Mouse (Mus musculus) lung, postnatal 36 days (tissue): ENCODE data around the gene Crb1.

Experiments used
- DNase-seq: peaks from one replicate; pipeline ENCODE4 v3.0.0; 2022; ENCODE audit warnings: mixed read lengths

Crb1 gene

GRCm38 (mm10) chr1:139210505-139210904 lies 166.4 kb downstream of the Crb1 start:
- DNase-seq = no peak

DNA sequence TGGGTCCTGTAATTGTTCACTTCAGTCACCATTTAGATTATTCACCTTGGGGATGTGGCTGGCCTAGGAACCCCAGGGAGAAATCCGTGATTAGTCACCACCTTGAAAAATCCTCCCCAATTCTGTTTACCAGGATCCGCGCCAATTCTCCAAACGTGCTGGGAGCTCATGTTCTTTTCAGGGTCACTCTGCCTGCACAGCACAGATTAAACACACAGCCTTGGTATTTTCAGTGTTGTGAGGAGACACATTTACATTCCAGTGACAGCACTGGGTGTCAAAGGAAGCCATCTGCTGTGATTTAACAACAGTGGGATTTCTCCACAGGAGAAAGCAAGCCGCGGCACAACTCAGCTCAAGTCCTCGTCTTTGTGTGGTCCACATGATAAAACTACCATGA lies 167.1 kb downstream of the Crb1 start:
- DNase-seq = peak; percentile 2

GRCm38 (mm10) chr1:139206259-139206658 lies 170.6 kb downstream of the Crb1 start:
- no peak for DNase-seq

- no peak for DNase-seq
Measured at GRCm38 (mm10) chr1:139203026-139203425, 173.9 kb downstream of the Crb1 start.

DNA sequence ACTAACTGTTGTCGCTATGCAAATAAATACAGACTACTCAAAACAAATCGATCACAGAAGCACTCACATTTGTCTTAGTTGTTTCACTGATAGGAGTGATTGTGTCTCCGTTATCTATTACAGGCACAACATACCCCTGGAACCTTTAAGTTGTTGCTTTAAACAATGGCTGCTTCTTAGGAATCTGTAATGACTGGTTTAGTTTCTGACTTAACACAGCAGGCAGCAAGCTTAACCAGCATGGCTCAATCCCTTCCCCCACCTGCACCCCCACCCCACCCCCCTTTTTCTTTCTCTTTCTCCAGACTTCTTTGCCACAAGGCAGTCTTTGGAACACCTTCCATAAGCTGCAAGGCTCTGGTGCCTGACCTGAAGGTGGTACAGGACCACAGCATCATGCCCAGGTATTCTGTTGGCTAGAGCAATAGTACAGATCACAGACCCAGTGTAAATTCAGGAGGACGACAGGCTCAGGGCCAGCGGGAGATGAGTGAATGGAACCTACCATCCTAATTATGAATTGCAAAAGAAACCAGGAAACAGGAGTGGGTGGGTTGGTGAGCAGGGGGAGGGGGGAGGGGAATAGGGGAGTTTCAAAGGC lies 182.4 kb downstream of the Crb1 start:
- DNase-seq = no peak

DNA sequence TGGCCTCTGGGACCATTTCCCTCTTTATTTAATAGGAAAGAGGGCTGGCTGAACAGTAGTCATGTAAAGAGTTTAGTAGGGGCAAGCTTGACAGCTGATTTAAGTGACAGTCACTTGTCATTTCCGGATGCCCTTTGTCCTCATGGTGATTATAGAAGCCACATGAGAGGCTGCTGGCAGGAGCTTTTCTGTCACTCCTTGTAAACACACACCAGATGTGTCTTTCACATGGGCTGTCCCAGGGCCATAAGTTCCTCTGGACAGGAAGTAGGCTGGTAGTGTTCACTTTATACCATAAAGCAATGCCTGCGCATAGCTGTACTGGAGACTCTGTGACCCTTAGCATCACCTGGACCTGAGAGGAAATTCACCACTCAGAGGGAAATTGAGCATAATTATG lies 182.9 kb downstream of the Crb1 start:
- peak; percentile 22 for DNase-seq

- no peak for DNase-seq
Measured at GRCm38 (mm10) chr1:139192635-139193034, 184.3 kb downstream of the Crb1 start.

DNA sequence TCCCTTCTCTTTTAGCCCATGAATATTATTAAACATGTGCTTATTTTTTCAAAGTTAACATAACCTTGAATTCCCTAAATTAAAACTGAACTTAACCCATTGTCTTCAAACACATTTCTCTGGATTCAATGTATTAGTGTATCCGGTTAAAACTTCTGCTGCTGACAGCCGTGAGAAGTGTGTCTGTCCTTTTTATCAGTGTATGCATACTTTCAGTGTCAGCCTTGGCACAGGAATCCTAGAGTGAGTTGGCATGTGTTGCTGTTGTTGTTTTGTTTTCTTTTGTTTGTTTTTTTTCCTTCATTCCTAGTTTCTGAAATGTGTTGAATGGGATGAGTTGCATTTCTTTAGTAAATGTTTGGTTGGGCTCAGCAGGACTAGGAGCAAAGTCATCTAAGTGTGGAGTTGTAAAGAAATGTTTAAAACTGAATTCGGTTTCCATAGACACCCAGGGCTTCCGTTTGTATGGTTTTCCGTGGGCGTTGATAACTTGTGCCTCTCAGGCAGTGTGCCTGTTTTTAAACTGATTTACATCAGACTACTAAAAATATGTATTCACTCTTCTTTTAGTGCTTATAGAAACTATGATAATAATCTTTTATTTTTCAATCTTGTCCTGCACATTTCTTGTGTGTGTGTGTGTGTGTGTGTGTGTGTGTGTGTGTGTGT lies 196.3 kb downstream of the Crb1 start:
- DNase-seq = no peak

- no peak for DNase-seq
Measured at GRCm38 (mm10) chr1:139179707-139180106, 197.2 kb downstream of the Crb1 start.

DNA sequence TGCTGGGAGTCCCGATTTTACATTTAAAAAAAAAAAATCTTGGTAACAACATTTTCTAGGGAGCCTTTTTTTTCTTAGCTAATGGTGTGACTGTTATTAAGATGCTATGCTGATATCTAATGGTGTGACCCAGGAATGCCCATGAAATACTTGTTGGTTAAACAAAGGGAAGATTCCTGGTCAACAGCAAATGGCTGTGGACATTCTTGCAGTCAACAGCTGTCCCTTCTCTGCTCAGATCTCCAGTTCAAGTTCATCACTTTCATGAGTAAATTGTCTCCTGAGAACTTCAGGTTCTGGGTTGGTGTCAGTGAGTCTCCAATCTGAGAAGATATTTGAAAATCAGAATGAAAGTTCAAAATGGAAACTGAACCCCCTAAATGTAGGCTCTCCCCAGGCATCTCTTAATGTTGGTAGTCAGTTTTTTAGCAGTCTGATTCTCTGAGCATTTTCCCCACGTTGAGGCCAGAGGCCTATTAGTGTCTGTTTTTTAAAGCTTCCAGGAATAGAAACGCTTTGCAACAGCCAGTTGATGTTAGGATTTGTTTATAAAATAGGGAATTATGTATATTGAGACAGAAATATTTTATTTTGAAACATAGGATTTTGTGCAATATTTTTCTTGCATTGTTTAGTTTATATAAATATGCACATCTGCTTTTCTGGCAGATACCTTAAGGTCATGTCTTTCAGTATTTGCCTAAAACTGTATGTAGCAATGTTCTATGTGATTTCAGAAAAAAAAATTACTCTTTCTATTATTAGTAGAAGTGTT lies 202.7 kb downstream of the Crb1 start:
- no peak for DNase-seq

DNA sequence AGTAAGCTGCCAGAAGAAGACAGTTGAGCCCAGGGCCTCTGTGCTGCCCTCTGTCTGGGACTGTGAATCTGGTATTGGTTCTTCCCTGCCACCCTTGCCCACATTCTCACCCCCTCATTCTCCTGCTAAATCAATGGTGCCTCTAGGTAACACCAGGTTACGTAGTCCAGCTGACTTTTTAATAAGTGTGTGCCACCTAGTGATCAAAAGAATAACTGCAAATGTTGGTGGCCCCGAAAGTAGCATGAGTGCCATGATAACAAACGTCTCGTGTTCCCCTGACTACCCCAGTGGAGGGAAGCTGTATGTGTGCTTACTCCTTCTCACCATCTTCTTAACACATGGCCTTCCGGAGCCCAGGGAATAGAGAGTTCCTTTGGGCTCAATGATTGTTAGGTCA lies 214.1 kb downstream of the Crb1 start:
- peak; percentile 64 for DNase-seq

DNA sequence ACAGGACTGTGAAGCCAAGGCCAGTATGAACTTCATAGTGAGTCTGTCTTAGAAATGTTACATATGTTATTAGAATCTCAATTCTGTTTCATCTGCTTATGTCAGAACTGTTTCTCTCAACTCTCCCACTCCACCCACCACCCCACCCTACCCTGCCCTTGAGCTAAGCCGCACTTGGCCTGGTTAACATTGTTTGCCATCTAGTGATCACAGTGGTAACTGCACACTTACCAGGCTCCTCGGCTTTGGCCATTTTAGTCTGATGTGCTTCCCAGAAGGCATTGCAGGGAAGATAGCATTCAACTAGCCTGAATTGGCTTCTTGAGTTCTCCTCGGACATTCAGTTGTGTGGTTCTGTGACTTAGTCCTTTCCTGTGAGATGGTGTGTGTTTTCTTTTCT lies 215.3 kb downstream of the Crb1 start:
- DNase-seq = no peak

GRCm38 (mm10) chr1:139156397-139156796 lies 220.5 kb downstream of the Crb1 start:
- peak; percentile 28 for DNase-seq

DNA sequence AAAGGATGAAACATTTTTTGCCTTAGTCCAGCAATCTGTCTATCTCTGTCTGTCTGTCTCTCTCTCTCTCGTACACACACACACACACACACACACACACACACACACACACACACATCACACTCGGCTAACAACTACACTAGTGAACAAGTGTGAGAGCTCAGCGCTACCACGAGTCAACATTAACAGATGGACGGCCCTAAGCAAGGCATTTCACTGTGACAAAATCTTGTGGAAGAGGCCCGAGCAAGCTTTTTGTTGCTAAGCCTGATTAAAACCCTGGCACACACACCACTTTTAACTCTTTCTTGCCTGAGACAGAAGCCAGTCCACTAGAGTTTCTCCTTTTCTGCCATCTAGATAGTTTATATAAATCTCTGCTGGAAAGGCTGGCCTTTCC lies 223.4 kb downstream of the Crb1 start:
- DNase-seq = no peak

- DNase-seq = no peak
Measured at GRCm38 (mm10) chr1:139153006-139153405, 223.9 kb downstream of the Crb1 start.
